Mouse (Mus musculus) spleen, adult 18-20 months (tissue): Measurements from ENCODE around the gene 4930415O20Rik.

Source experiments
- DNase-seq, 2 experiments: peaks; one replicate each; pipeline ENCODE4 v3.0.0; 2022; ENCODE audit warnings: mixed read lengths in 2 of 2

4930415O20Rik gene

GRCm38 (mm10) chr15:98632921-98633320 lies 62.1 kb downstream of the 4930415O20Rik start:
- no peak for DNase-seq

DNA sequence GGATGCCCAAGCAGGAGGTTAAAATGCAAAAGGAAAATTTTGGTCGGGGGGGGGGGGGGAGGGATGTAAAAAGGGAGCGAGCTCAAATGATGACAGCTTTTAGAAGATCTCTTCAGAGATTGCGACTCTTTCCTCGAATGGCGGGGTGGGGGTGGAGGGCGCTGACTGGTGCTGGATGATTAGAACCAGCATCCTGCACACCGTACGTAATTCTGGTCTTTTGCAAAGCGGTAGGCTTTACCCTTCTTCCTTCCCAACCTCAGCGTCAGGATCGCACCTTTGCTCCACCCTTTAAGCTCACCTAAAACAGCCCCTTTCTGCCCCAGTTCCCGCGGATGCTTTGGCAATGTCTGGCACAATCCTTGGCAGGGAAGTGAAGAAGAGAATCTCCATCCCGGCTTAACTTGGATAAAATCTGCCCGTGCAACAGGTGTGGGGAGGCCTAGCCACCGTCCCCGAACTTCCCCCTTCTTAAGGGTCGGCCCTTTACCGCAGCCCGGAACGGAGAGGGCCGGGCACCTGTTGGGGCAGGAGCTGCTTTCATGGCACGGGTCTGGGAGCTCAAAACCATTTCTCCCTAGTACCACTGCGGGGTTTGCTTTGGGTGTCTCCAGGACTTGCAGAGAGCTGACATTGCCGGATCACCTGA lies 63.1 kb downstream of the 4930415O20Rik start:
- no peak for DNase-seq

DNA sequence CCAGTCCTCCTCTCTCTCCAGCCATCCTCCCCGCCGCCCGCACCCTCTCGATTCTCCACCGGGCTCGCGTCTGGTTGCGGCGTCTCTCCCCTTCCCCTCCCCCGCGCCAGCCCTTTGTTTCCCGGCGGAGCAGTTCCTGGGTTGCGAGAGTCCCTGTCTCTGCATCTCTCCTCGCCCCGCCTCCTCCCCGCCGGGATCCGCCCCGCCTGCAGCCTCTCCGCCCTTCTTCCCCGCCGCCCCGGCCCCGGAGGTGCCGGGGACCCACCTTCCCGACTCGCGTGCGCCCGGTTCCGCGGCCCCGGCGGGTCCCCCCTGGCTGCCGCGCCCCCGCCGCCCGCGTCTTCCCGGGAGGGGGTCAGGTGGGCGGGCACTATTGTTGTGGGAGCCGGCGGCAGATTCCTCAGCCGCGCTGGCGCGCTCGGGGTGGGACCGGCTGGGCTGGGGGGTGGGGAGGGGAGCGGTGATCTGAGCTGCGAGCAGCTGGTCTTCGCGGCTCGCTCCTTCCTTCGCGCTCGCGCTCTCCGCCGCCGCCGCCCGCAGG lies 63.8 kb downstream of the 4930415O20Rik start:
- DNase-seq = peak; percentile 21 to 56

GRCm38 (mm10) chr15:98635291-98635841 lies 64.6 kb downstream of the 4930415O20Rik start:
- DNase-seq = no peak

DNA sequence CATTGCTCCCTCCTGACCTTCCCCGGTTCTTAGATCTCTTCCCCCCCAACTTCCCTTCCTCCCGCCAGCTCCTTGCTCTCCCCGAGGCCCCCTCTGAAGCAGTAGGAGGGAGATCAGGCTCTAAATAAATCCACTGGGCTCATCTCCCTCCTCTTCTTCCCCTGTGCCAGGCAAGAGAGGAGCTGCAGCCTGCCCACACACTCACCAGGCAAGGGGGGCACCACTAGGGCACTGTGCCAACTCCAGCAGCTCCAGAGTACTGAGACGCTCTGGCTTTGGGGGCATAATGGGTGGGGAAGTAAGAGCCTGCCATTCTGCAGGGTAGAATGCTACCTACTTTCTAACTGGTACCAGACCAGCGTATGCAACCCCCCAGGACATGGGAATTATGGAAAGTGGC lies 65.7 kb downstream of the 4930415O20Rik start:
- no peak for DNase-seq

DNA sequence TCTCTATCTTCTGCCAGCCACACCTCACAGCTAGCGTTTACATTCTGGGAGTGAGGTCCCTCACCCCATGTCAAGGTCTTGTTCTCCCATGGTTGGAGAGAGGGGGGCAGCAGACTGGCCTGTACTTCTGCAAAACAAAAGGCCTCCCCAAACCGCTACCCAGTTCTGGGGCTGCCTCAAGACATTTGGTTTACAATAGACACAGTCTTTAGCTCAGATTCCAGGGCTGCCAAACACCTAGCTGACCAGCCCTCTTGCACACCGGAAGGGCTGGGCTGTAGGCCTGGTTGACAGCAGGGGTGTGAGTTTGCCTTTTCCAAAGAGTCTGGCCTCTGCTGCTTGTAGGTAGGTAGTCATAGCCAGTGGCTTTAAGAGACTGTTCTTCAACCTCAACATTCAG lies 66.4 kb downstream of the 4930415O20Rik start:
- no peak for DNase-seq
